In genomic region chr7:108950312-108950761, GRCm38 (mm10) we compare ENCODE assay signal across 8 mouse cellular contexts. TPM values are rescaled to one million over a fixed set of nuclear protein-coding genes. Genes with fewer than 3 reads are reported as not detected.
A peak's percentile ranks its signal among the peaks of the same experiment; 100 is the strongest.
DNase-seq lines count a peak whose midpoint lies in the region; ATAC-seq and TF ChIP-seq lines count a peak whose summit lies in the region.

Gene Tub (plus strand): TSS chr7:108950338.

- no peaks in the 10 kb centered on the region for H3K9me3 ChIP-seq in forebrain, embryonic 16.5 days (ENCODE audit: control insufficient read depth, low read length)
- no peaks in the 10 kb centered on the region for H3K9me3 ChIP-seq in hindbrain, embryonic 13.5 days

- peak; percentile 40 for ATAC-seq in Patski
- peak; percentile 85 for ATAC-seq in forebrain, embryonic 16.5 days
- ATAC-seq in hindbrain, embryonic 13.5 days (ENCODE audit: low FRiP score): peak; percentile 89

- peaks cover 7% of the 10 kb centered on the region for H3K27me3 ChIP-seq in Patski
- H3K27me3 ChIP-seq in forebrain, embryonic 16.5 days (replicated peaks; ENCODE audit: control insufficient read depth, insufficient read depth, low read length): peaks cover 27% of the 10 kb centered on the region
- peaks cover 42% of the 10 kb centered on the region for H3K27me3 ChIP-seq in hindbrain, embryonic 13.5 days

- in situ Hi-C loops in Patski (cut with MboI; ENCODE audit: low pct_unique_long_range_greater_than_20kb): no loop called here

- H3K36me3 ChIP-seq in forebrain, embryonic 16.5 days (ENCODE audit: control insufficient read depth, insufficient read depth): no peaks in the 10 kb centered on the region; the same call in 1 of the 2 replicates
- H3K36me3 ChIP-seq in hindbrain, embryonic 13.5 days: peaks cover 10% of the 10 kb centered on the region

- POLR2A ChIA-PET in Patski (lab: Charles Lee): no interaction called here

- TF ChIP-seq CTCF in Patski (IDR thresholded peaks at IDR 0.05): no peak

- H3K4me3 ChIP-seq in forebrain, embryonic 16.5 days (replicated peaks; ENCODE audit: low read length): peak within 1 kb of the TSS; percentile 78
- peak within 1 kb of the TSS; percentile 71 for H3K4me3 ChIP-seq in hindbrain, embryonic 13.5 days

- peak within 1 kb of the TSS; percentile 76 for H3K9ac ChIP-seq in forebrain, embryonic 16.5 days (replicated peaks; ENCODE audit: low read depth, low read length)
- peak within 1 kb of the TSS; percentile 79 for H3K9ac ChIP-seq in hindbrain, embryonic 13.5 days

- H3K4me1 ChIP-seq in forebrain, embryonic 16.5 days (replicated peaks; ENCODE audit: control insufficient read depth, insufficient read depth, low read length): peaks cover 12% of the 10 kb centered on the region
- H3K4me1 ChIP-seq in hindbrain, embryonic 13.5 days (replicated peaks): peaks cover 24% of the 10 kb centered on the region

- H3K4me2 ChIP-seq in forebrain, embryonic 16.5 days (ENCODE audit: low read length): peak within 1 kb of the TSS; percentile 86
- H3K4me2 ChIP-seq in hindbrain, embryonic 13.5 days: peak within 1 kb of the TSS; percentile 87

- CTCF ChIA-PET in Patski (lab: Charles Lee): no interaction called here

- peak within 1 kb of the TSS; percentile 66 for H3K27ac ChIP-seq in forebrain, embryonic 16.5 days (ENCODE audit: low read length)
- H3K27ac ChIP-seq in hindbrain, embryonic 13.5 days: peak within 1 kb of the TSS; percentile 76

- DNase-seq in Patski (ENCODE audit: low read depth, low spot score) (no peak), adipocyte (ENCODE audit: low spot score) (no peak)
- peak; percentile 40 for DNase-seq in c-Kit-positive CD71-negative TER-119-negative erythroid progenitor cells, embryonic 14.5 days (ENCODE audit: low read depth)
- DNase-seq in layer of hippocampus, postnatal 36 days: no peak
- peak; percentile 39 for DNase-seq in lung, postnatal 14 days
- peak; percentile 61 for DNase-seq in retina, postnatal 7 days (ENCODE audit: low read depth, low spot score)

- WGBS in forebrain, embryonic 16.5 days: 1% methylated on average over 42 of the region's 44 CpGs
- WGBS in hindbrain, embryonic 13.5 days: under 1% methylated on average over 34 of the region's 44 CpGs

RNA-seq across cellular contexts. Expression of gene Tub, which starts in this region (rescaled TPM):
- 0.30 TPM for polyA plus RNA-seq in Patski (2021)
- 49.4 and 57.8 TPM in 2 replicates for polyA plus RNA-seq in forebrain, embryonic 16.5 days (2015; fragmentation: Nextera tagmentation; extraction: Ambion mirVana)
- 41.3 and 42.7 TPM in 2 replicates for polyA plus RNA-seq in hindbrain, embryonic 13.5 days (2015; fragmentation: Nextera tagmentation; extraction: Ambion mirVana)
- total RNA-seq in layer of hippocampus, postnatal 36 days (2021): 100 to 1,000 TPM; 181 to 205 TPM

Comparison
In these comparisons a context has a peak if more than half of its experiments do, and no peak if none do; other contexts are left out.
1. RNA of gene Tub (polyA plus RNA-seq): 49.4 to 57.8 TPM in forebrain, embryonic 16.5 days and 41.3 to 42.7 TPM in hindbrain, embryonic 13.5 days; 0.30 TPM in Patski (single experiment); every median in the first group is over 10 times any median in the second.
2. Peak in ATAC-seq in Patski; RNA of the gene not detected or under 1 TPM.
3. DNase-seq: peak in c-Kit-positive CD71-negative TER-119-negative erythroid progenitor cells, embryonic 14.5 days (single experiment), lung, postnatal 14 days (single experiment) and retina, postnatal 7 days (single experiment); none in Patski (single experiment), layer of hippocampus, postnatal 36 days (0 of 2) and adipocyte (single experiment).
4. Peak in every context shown above with its lines, with median percentiles within 50 percentile points of each other: ATAC-seq.